Mouse (Mus musculus) adrenal gland, adult (tissue): ENCODE results near the gene Nkiras2.
"Not testable (repeated sequence)": the region's sequence is repeated elsewhere in the genome, so short reads cannot be mapped to it uniquely, and the experiment has no call there.

Source experiments
- DNase-seq, 2 experiments: peaks; one replicate each; pipeline ENCODE4 v3.0.0; 2022 to 2023; ENCODE audit warnings: low spot score in 1 of 2; ENCODE audit not compliant: inconsistent age in 2 of 2

Nkiras2 gene

DNA sequence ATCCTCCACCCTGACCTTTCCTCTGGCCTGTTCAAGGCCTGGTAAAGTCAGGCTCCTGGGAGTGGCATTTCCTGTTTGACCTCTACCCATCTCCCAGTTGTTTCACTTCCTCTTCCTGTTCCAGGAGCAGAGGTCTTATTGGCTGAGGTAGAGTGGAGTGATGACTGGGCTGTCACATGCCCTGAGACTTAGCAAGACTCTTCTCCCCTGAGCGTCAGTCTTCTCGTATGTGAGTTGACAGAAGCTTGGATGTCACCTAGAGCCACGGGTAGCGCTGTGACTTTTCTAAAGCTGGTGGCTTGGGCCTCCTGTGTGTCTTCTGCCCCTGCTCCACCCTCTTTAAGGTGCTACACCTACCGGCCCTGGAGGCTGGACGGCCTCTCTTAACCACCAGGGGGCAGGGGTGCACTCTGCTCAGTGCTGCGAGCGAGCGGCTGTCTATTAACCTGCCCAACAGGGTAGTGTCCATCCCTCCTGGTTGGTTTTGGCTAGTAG is 7.7 kb downstream of the Nkiras2 start:
- DNase-seq, result peak; percentile 79 to 93

DNA sequence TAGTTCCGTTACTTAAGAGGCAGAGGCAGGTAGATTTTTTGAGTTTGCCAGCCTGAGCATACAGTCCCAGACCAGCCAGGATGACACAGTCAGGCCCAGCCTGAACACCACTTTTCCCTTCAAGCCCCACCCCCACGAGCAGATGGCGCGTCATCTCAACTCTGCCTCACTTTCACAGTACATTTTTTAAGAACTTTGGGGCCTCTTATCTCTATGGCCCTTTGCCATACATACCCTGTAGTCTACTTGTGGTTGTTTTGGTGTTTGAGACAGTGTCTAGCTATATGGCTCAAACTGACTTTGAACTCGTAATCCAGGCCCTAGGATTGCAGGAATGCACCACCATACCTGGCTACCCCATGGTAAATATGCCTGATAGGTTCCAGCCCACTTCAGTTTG is 9.0 kb downstream of the Nkiras2 start:
- no peak for DNase-seq

DNA sequence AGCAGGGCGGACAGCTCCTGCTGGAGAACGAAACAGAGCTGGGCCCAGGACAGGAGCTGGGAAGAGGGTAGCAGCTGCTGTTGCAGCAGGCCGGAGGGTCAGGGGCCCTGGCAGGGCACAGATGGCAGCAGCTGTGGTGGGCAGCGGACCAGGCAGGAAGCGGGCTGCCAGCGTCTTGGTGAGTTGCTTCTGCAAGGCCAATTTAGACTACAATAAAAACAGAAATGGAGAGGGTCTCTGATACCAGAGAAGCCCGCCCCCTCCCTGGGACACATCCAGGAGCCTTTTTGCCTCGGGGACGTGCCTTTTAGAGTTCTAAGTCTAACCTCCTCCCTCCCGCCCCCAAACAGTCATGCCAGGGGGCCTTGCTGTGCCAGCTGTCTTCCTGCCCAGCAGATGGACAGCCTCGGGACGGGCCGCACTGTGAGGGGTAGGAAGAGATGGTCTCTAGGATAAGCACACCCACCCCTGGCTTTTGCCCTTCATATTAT is 9.9 kb downstream of the Nkiras2 start:
- DNase-seq, result no peak

DNA sequence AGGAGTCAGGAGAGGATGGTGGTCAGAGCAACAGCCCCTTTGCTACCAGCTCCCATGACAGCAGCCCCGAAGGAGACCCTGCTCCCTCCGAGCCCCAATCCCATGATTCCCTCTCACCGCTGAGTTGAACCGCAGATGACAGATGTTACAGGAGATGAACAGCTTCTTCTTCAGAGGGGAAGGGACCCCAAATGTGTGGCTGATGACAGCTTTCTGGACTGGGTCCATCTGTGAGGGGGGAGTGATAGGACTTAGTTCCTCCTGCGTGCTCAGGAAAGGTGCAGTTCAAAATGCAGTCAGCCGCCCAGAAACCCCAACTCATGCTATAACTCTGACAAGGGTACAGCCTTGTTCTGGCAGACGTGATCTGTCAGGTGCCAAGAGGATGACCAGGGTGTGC is 15.5 kb downstream of the Nkiras2 start:
- no peak for DNase-seq

DNA sequence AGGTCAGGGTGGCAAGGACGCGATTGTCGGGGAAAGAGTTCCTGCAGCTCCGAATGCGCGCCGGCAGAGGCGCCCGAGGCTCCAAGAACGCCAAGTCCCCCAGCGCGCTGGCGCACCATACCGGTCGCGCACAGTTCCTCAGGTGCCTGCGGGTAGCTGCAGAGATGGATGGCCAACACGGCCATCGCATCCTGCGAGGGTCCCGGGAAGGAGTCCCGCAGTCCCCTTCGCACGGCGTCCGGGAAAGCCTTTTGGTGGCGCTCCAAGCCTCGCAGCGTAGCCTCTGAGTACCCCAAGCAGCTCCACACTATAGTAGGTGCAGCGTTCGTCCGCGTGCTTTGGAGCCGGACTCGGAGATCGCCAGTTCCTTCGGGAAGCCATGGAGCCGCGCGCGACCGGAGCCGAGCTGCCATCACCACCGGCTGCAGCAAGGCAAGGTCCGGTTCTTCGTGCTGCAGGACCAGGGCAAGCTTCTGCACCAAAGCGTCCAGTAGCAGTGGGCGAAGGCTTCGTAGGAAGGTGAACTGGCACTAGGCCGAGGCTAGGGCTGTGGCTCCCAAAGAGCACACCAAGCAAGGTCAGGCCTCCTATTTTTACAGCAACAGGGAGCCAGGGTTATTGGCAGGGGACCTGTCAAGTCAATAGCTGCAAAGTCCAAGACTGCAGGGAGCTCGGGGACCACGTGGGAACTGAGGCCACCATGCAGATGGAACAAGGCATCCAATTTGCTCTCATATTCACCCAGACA is 21.3 kb downstream of the Nkiras2 start:
- DNase-seq, result peak in 1 of 2 experiments; percentile 80

DNA sequence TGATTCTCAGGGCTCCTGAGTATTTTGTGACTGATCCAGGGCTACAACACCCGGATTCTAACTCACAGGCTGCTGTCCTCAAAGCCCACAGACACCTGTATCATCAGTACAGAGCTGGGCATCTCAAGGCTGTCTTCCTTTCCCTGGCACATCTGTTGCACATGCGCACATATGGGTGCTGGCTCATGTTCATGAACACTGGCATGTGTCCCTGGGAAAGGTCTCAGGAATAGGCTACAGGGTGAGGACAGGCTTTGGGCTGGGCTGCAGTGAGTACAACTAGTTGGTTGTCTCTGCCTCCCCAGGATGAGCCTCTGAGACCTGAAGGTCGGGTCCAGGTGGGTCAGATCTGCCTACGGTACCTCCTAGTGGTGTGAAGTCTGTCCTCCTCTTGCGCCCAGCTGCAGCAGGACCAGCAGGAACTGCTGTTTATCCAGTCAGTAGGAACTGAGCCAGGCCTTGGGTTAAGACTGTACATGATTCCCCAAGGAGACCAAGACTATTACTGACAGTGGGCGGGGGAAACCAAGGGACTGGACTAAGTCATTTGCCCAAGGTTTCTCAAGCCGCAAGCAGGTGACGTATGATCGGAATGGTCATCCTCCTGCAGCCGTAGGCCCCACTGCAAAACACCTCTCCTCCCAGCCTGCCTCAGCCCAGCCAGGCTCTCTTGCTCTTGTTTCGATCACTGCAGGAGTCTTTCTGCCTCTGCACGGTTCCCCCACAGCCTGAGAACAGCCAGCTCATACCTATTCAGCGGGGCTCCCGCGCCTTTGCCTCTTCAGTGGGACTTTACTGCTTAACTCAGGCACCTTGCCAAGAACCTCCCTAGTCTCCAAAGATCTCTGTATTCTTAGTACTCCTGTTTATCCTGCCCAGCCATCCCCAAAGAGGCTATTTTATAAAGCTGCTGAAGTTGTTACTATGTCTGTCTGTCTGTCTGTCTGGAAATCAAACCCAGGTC is 24.9 kb downstream of the Nkiras2 start:
- peak in 1 of 2 experiments; percentile 59 for DNase-seq

DNA sequence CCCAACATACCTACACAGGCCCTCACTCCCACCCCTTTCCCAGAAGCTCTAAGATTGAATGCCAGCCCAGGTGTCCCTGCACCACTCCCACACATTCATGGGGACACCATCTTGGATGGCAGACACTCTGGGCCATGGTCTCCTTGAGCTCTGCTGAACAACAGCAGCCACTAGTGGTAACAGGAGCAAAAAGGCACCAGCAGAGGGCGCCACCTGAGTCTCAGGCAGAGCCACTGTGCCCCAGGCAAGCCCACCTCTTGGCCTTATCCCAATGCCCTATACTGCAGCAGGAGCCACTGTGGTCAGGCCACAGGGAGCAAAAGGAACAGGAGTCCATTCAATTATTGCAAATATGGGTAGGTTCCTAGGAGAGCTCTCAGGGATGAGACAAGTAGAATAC is 27.2 kb downstream of the Nkiras2 start:
- peak in 1 of 2 experiments; percentile 71 for DNase-seq

DNA sequence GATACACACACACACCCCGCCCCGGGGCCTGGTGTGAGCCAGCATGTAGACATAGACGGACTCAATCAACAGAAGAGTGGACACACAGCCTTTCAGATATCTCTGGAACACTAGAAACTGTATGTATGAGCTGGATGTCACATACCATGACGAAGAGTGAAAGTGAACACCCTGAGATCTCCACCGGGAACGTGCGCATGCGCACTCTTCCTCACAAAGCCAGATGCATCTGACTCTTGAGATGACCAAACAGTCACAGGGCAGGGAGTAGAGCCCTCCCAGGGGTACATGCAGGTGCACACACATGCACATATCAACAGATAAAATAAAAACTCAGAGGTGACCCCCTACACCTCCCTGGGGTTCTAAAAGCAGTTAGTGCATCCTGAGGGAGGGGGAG is 29.4 kb downstream of the Nkiras2 start:
- DNase-seq, result no peak

DNA sequence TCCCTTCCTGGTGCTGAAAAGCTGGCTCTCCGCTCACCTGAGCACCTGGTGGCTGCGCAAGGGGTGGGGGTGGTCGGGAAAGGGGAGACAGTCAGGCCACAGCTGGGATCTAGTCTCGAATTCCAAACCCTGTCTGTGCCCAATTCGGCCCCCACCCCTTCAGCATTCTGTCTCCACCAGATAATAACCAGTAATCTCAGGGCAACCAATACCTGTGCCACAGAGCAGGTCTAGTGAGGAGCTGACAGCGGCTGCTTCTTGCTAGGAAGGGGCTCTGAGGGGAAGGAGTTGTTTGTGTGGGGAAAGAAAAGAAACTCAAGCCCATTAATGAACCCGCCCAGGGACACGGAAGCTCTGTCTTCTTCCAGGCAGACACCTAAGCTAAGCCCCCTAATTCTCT is 32.2 kb downstream of the Nkiras2 start:
- DNase-seq, result no peak

DNA sequence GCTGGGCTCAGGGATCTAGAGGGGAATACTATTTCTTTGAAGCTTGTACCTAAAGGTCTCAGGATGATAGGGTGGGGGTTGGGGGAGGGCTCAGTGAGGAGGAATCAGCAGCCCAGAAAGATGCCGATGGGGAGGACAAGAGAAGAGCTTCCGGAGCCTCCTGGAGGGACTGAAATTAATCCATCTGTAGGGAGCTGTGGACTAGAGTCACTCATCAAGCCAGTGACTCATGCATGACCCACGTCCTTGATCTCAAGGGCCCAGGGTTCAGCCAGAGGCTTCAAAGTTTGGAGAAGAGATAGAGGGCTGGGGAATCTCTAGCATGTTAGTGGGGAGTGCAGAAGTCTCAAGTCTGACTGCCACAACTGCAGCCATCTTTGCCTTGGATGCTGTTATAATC is 32.7 kb downstream of the Nkiras2 start:
- DNase-seq, result peak; percentile 82 to 92

DNA sequence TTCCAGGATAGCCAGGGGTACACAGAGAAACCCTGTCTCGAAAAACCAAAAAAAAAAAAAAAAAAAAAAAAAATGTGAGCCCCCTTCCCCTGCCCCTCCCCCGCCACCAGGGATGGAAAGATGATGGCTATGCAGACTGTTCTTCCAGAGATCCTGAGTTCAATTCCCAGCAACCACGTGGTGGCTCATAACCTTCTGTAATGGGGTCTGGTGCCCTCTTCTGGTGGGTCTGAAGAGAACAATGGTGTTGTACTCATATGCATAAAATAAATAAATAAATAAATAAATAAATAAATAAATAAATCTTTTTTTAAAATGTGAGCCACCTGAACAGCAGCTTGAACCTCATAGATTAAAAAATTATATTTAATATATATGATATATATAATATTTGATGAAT is 36.5 kb downstream of the Nkiras2 start:
- not testable (repeated sequence) for DNase-seq

DNA sequence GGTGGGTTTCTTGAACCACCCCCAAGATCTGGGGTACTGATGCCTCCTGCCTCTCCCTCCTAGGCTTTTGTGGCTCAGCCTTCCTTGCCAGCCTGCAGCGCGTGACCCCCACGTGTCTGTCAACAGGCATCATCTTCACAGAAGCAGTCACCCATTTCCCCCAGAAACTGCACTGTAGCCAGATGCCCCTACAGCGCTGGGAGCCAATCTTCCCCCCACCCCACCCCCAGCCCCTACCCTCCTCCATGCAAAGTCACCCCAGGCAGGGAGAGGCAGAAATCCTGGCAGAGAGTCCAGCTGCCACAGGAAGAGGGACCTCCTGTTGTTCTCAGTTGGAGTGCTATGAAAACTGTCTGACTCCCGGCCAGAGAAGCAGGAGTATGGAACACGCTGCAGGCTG is 37.4 kb downstream of the Nkiras2 start:
- no peak for DNase-seq

DNA sequence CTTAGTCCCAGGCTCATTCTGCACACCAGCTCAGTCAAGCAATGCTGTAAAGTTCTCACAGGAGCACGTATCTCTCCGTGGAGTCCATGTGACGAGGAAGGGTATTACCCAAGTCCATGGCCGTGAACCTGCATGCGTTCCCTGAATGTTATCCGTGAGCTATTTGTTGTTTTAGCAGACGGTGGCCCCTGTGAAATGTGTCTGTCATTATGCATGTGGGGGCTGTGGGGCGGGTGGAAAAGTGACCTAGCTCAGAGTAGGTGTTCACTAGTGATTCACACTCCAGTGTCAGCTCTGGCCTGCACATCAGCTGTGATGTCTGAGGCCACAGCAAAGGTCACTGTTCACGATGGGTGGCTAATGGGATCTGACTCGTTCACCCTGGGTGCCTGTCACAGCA is 40.8 kb downstream of the Nkiras2 start:
- peak; percentile 23 to 74 for DNase-seq

DNA sequence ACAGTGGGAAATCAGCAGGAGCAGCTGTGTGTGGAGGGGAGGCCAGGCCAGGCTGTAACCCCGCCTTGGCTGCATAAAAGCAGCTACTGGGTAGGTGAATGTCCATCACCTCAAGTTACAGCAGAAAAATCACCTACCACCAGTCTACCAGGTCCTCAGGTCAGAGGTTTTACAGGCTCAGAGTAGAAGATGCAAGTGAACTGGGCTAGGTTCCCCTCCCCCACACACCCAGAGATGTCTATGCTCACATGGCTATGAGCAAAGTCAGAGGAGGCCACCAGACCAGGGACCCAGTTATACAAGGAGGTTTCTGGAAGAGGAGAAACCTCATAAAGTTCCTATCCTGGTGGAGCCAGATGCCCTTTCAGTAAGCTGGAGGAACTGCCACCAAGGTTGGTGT is 52.0 kb downstream of the Nkiras2 start:
- no peak for DNase-seq

DNA sequence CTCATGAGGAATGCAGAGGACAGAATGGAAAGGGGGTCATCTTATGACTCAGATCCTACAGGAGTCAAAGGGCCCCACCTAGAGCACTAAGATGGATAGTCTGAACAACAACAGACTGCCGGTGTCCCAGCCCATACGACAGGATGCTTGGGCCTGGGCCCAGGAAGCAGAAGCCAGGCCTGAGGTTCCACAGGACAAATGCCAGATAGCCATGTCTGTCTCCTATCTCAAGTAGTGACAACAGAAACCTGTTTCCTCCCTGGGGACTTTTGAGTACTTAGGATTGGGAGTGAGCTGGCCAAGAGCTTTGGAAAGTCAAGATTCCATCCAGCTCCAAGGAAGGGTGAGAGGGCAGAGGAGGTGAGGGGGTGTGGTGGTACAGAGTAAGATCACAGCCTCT is 52.9 kb downstream of the Nkiras2 start:
- no peak for DNase-seq

DNA sequence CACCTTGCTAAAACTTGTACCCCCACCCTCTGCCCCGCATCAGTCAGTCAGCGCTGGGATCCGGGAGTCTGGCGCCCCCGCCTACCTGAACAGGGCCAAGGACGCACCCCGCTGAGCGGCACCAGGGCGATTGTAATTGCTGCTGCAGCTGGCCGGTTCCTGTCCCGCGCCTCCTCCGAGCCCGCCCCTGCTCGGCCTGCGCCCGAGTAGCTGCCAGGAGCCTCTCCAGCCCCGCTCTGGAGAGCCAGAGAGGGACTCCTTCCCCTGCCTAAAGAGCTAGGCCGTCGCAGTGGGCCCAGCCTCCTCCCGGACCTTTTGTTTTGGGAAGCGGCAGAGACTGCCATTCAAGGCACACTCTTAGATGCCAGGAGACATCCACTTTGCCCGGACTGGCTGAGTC is 54.1 kb downstream of the Nkiras2 start:
- peak; percentile 66 to 81 for DNase-seq
